Mouse (Mus musculus) mammary gland, adult 2 months (tissue): ENCODE measurements around the gene Gm21778. TPM values are rescaled to one million over a fixed set of nuclear protein-coding genes. Genes with fewer than 3 reads are reported as not detected.

Source experiments
- polyA plus RNA-seq: library from polyadenylated mRNA; depleted of rRNA; stranded (reverse); fragments of >200 nt; gene quantifications from 2 replicates; pipeline ENCODE4 v1.2.3, GENCODE M21; 2012; ENCODE audit warnings: low replicate concordance; rRNA removed

Gene Gm21778
- polyA plus RNA-seq: not detected in 2 replicates

GRCm38 (mm10) chrY:5942160-5942559, at the start of gene Gm21778:
Gm21778 (plus strand) TSS chrY:5942460.

Other genes starting within 250 kb of the Gm21778 start
- gene Gm20914, start 216.5 kb upstream of the Gm21778 start, polyA plus RNA-seq: not detected in 2 replicates
- gene Gm28171, start 149.1 kb upstream of the Gm21778 start, polyA plus RNA-seq: not detected in 2 replicates